Mouse (Mus musculus) gastrocnemius, postnatal 36 days (tissue): ENCODE measurements around the gene Nadk2. TPM values are rescaled to one million over a fixed set of nuclear protein-coding genes. Genes with fewer than 3 reads are reported as not detected.

Experiments
- DNase-seq, 2 experiments: peaks; one replicate each; pipeline ENCODE4 v3.0.0; 2022
- intact Hi-C: fragments of 180-260 bp; cut with DNase I; formaldehyde crosslinking; loops from one replicate; pipeline ENCODE4 v1.15.1; 2025
- total RNA-seq, 2 experiments: library from RNA; stranded (reverse); gene quantifications; 2 replicates each; pipeline ENCODE4 v1.2.3; 2021

Gene Nadk2
- total RNA-seq, 2 experiments from 2014 or later: 28.4 to 37.8 TPM

DNA sequence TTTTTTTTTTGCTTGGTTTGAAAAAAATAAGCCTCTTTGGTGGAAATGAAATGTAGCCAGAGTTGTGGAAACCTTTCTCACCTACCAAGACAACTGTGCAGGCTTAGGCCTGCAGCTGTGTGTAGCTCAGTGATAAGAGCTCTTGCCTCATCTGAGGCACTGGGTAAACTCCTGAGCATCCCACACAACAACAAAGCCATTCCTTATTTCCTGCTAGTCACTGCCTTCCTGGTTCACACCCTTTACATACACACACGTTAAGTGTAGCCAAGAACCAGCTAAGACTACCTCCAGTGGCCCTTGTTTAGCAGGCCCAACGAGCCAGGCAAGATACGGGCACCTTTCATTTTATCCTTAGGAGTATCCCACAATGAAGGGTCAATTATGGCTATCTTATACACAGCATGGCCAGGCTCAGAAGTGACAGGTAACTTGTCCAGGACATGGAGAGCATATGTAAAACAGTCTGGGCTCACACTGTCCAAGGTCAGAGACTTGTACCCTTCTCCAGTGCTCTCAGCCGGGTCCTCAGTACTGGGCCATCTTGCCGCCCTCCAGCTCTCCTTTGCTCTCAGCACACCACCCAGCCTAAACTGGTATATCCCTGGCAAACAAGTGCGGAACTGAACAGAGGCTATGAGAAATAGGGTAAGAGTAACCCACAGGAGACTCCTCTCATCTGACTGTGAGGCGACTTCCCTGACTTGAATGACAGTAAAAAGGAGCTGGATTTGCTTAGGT is 56.2 kb downstream of the Nadk2 start:
- intact Hi-C loops: loop anchor here (10.0 kb wide), 1 partner anchor 468 kb away; no protein-coding TSS in a partner anchor
- DNase-seq: no peak

DNA sequence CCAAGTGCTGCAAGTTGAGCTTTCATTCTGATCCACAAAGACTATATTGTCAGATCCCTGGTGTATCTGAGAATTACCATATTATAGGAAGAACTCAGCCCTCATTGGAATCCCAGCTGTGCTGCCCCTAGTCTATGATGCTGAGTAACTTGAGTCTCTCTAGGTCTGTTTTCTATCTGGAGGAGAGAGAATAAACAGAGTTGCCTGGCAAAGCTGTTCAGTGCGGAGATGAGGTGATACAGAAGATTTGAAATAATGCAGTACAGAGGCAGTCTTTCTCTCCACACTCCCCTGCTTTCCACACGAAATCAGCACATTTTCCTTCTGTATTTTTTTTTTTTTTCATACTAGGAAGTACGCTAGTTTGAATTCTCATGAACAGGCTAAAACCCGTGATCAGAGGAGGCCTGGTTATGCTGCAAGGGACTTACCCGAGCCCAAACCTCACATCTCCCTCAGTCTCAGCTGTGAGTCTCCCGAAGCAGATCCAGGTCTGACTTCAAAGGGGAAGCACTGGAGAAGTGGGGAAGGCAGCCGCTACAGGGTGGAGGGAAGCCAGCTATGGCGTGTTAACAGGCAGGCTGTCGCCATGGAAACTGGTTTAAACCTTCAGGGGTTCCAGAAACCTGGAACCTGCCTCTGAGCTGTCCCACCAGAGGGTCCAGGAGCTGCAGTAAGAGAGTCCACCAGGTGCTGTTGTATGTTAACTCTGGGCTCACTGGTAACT is 59.9 kb downstream of the Nadk2 start:
- no peak for DNase-seq
- intact Hi-C loops: no loop called here

DNA sequence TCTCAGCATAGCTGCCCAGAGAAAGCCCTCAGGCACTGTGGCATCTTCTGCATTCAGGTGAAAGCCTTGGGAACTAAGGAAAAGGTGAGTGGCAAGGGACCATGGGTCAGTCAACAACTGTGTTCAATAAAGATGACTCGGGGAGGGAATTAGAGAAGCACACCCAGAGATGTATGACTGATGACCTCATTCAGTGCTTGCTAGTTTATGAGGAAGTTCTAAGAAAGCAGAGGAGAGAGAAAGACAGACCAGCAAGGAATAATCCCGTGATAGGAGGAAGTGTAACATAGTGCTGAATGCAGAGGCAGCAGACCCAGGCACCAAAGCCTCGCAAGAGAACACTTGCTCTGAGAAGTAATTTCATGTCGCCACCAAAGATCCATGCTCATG is 60.4 kb downstream of the Nadk2 start:
- no peak for DNase-seq
- intact Hi-C loops: no loop called here

DNA sequence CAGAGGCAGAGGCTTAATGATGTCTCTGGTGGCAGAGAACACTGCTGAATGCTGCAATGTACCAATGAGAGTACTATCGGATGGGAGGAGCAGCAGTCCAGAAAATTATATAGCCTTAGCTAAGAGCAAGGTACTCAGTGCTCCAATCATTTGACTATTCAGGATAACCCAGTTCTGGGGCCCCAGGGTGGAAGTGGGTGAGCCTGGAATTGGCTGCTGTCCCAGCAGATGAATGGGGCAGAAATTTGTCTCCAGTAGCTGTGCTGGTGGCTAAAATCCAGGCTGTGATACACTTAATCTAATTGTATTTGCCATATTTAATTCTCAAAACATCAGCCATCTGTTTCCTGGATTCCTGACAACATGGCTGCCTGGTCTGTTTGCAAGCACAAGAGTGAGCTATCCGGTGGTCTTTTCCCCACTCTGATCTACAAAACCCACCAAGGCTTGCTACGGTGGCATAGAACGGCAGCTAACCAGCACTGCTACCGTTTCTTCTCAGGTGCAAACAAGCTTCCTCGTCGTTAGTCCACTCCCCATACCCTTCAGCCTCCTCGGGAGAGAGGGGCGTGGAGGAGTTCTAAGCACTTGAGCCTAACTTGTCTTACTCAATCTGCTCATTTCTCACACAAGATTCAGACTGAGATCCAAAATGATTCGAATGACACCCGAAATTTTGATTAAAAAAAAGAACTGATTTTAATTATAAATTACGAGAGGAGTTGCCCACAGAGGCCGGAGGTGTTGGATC is 61.8 kb downstream of the Nadk2 start:
- intact Hi-C loops: no loop called here
- no peak for DNase-seq

DNA sequence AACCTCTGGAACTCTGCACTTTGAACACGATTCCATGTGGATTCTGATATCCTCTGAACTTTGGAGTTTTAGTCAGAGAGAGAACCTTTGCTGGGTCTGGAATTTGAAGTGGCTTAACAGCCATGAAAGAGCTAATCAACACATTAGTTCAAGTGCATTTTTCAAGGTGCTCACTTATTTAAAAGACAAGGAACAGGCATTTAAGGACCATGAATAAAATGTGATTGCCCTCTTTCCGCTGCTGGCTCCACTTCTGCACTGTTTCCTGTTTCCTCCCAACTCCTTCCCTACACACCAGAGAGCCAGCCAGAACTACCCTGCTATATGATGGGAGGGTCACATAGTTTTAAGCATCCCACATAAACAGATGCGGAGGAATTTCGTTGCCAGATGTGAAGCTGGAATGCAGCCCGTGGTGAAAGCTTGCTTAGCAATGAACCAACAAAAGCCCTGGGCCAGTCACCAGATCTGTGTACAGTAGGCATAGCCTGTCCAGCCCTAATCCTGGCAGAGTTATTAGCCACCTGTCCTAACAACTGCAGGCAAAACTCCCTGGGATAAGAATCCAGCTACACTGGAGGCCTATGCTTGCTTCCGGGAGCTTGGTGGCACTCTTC is 63.9 kb downstream of the Nadk2 start:
- DNase-seq: peak in 1 of 2 experiments; percentile 19
- intact Hi-C loops: no loop called here

DNA sequence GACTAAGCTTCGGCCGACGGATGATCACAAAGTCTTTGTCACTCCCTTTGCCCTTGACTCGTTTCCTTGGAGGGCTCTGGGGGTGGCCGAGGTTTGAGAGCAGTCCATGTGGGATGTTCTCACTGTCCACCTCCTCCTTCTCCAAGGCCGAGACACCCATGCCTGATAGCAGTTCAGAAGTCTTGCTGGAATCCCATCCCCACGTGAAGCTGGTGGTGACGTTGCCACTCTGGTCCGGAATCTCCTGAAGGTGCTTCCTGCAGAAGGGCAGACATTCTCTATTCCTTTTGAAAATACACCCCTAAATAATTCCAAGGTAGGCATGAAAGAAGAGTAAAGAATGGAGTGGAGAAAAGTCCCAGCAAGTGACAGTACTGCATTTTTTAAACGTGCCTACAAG is 68.4 kb downstream of the Nadk2 start:
- DNase-seq: no peak
- intact Hi-C loops: no loop called here

DNA sequence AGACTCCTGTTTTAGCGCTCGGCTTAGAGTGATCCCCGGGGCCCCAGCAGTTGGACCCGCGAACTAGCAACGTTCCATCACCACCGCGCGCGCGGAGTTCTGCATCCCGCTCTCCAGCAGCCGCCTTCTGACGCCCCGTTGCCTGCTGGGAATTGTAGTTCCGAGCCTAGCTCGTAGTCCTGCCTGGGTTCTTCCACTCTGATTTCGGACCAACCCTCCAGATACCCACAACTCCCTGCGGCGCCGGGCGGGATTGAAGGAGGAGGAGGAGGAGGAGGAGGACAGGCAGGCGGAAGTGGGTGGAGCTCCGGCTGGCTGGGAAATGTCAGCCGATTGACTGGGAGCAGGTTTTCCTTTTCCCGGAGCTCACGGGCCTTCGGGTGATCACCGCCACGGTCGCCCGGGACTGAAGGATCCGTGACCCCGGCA is 69.2 kb downstream of the Nadk2 start, which contains the start of gene Lmbrd2:
TSS of gene Lmbrd2 (plus strand) at position 299 of the 429 bp plus-strand sequence.
- peak; percentile 90 to 95 for DNase-seq
- intact Hi-C loops: no loop called here

DNA sequence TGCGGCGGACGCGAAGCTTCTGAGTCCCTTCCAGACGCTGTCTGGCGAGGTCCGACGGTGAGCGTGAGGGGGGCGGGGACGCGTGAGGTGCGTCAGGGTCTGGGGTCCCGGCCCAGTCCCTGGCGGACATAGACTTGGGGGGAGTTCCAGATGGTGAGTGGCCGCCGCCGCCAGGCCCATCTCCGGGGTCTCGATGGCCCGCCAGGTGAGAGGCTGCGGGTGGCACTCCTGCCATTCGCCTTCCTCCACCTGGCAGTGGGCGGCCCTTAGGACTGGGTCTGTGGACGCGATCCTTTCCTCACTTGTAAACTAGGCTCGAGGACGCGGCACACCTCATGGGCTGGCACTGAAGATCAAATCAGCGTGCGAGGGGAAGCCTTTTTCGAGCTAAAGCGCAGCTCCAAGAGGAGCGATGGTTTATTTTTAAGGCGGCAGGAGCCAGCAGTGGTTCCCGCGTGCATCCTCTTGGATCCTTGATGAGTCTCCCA is 69.7 kb downstream of the Nadk2 start:
- intact Hi-C loops: no loop called here
- no peak for DNase-seq

DNA sequence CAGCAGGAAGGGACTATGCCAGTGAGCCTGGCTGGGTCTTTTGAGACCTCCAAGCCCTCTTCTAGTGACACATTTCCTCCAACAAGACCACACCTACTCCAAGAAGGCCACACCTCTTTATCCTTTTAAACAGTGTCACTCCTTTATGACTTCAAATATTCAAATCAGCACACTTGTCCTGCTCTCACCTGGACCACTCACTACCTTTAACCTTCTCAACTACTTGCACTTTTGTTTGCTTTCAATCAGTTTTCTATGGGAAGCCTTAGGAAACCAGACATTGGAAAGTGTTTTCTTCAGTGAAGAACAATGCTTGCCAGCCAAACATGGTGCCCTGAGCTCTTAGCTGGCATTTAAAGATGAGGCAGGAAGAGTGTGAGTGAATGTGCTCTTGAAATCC is 84.3 kb downstream of the Nadk2 start, which contains the start of gene Skp2:
TSS of gene Skp2 (minus strand) at position 101 of the 400 bp plus-strand sequence.
- intact Hi-C loops: no loop called here
- no peak for DNase-seq

Other genes with a start within 250 kb of the Nadk2 start
- gene Ranbp3l, start 103.3 kb upstream of the Nadk2 start, total RNA-seq: under 1 TPM; 0.08 to 0.17 TPM
- 10 to 100 TPM; 13.8 TPM for gene Lmbrd2, start 69.3 kb downstream of the Nadk2 start, total RNA-seq
- under 1 TPM; 0.77 to 0.99 TPM for gene Skp2, start 84.2 kb downstream of the Nadk2 start, total RNA-seq
- not detected for gene Ugt3a1, start 205.6 kb downstream of the Nadk2 start, total RNA-seq